Mouse (Mus musculus) neutrophil, adult 65 days (primary cell): ENCODE measurements around the gene Zfp593. TPM values are rescaled to one million over a fixed set of nuclear protein-coding genes. Genes with fewer than 3 reads are reported as not detected.

Source experiments
- total RNA-seq: library from RNA; stranded (reverse); gene quantifications from 2 replicates; pipeline ENCODE4 v1.2.4, GENCODE M21; 2023

Gene Zfp593
- total RNA-seq, result 3.5 and 3.6 TPM in 2 replicates

DNA sequence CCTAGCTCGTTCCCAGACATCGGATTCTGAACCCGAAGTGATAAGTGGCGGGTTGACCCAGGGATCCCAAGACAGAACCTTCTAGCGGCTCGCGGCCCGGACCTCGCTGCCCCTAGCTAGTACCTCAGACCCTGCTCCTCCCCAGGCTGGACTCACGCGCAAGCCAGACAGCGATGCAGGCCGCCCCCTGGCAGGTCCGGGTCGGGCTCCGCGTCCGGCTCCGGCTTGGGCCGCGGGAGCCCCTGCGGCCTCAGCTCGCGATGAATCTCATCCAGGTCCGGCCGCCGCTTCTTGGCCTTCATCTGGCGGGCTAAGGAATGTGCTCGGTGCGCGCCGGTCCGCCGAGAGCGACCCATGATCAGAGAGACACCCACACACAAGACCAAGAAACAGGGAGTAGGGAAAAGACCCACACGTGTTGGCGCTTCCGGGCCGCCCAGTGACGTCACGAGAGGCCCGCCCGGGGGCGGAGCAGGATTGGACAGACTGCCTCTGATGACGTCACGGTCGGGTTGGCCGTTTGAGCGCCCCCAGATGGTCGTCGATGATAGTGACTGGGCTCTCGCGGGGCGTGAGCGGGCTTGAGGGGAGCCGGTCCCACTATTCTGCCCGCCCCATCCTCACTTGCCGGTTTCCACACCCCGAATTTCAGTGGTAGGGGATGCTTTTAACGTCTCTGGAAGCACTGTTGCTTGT is at the start of gene Zfp593:
Gene Zfp593 (minus strand): TSS at position 445 of the 696 bp plus-strand sequence.

DNA sequence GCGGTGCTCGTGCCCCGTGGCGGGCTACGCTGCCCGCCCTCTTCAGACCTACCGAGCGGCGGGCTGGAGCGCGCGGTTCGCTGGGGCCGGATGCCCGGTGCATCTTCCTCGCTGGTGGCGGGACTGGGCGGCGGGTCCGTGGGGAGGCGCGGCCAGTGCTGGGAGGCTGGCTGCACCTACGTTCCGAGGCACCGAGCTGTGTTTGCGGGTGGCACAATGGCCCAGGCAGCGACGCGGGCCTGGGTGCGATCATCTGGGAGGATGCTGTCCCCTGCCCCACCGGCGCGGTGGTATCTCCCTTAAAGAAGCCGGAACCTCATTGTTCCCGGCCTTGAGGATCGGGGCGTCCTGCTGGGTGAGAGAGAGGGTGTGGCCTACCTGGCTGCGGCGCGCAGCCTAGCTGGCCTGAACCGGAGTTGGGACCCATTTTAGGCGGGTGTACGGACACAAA is 42.2 kb upstream of the Zfp593 start, which contains the start of gene Pdik1l:
Gene Pdik1l (minus strand): TSS at position 321 of the 451 bp plus-strand sequence.

GRCm38 (mm10) chr4:134253722-134254324 is 8.4 kb upstream of the Zfp593 start, which contains the start of gene Grrp1:
Grrp1 (minus strand) TSS chr4:134254106.

DNA sequence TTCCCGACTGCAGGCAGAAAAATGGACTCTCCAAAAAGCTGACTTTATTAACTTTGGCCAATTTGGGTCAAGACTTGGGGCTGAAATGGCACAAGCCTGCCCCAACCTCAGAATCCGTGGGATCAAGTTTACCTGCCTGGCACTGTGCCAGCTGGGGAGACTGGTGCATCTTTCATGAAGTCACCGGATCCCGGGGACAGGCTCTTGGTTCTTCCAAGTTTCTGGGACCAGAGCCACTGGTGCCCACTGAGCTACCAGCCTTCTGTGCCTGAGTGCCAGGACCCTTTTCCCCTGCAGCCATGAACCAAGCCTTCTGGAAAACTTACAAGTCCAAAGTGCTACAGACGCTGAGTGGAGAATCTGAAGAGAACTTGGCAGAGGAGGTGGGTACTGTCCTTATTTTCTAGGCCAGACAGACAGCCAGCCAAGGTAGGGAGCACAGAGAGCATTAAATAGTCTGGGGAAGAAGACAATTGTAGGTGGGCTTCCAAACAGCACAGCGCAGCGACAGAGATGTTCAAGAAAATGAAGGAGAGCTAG is 1.4 kb upstream of the Zfp593 start, which contains the start of gene Gm30191:
Gene Gm30191 (plus strand): TSS at position 217 of the 540 bp plus-strand sequence.

GRCm38 (mm10) chr4:134243516-134244250 is 1.7 kb downstream of the Zfp593 start, which contains the start of gene E130218I03Rik:
E130218I03Rik (plus strand) TSS chr4:134243662.

DNA sequence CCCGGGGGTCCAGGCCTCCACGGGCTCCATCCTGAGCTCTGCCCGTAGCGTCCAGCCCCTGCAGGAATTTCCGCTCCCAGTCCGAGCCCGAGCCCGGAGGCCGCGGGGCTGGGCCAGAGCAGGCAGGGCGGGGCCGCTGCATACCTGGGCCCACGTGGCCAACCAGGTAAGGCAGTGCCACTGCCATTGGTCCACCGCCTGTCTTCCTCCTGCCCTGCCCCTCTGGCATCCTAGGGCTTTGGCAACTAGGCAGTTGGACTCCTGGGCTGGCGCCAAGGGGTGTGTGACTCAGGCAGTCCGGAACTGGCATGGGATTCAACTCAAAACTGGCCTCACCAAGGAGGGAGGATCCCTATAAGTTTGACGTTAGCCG is 7.1 kb downstream of the Zfp593 start, which contains the start of gene Cnksr1:
Gene Cnksr1 (minus strand): TSS at position 121 of the 373 bp plus-strand sequence.

DNA sequence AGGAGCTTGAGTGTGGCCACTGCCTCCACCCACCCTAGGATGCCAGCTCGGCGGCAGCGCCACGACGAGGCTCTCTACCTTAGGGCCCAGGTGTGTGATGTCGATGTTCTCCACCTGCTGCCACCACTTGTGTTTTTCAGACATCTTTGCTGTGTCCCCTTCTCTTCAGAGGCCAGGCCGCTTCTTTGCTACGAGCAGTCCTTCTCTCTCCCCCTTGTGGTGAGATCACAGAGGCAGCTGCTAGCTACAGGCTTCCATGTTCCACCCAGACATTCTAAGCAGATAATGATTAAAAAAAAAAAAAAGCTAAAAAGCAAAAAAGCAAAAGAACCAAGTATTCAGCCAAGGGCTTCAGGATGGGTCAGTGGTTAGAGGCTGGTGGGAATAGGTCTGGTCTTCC is 18.2 kb downstream of the Zfp593 start, which contains the start of gene Catsper4:
Gene Catsper4 (minus strand): TSS at position 190 of the 400 bp plus-strand sequence.

DNA sequence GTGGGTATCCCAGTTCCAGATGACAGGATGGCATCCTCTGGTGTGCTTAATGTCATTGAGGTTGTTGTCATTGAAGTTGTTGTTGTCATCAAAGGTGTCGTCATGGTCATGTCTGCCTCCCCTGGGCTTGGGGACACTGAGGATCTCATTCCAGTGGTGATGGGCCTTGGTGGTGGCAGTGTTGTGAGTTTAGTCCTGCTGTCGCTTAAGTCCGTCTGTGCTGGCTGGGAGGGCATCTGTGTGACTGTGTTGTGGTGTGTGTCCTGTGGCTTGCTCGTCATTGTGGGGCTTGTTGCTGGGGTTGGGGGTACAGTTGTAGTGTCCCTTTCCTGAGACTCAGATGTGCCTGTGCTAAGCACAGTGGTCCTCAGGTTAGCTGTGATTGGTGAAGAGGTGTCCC is 42.5 kb downstream of the Zfp593 start, which contains the start of gene Gm7534:
Gene Gm7534 (minus strand): TSS at position 101 of the 400 bp plus-strand sequence.

Other genes starting within 250 kb of the Zfp593 start
- 55.6 and 75.5 TPM in 2 replicates for gene Dhdds, start 244.7 kb downstream of the Zfp593 start, total RNA-seq
- 51.1 and 63.5 TPM in 2 replicates for gene Lin28a, start 226.8 kb downstream of the Zfp593 start, total RNA-seq
- not detected in 2 replicates for gene Zfp683, start 191.8 kb downstream of the Zfp593 start, total RNA-seq
- 0.69 and 2.8 TPM in 2 replicates for gene Crybg2, start 184.8 kb downstream of the Zfp593 start, total RNA-seq
- gene Cd52, start 150.5 kb downstream of the Zfp593 start, total RNA-seq, result 1,176 and 1,704 TPM in 2 replicates
- 10.6 and 11.1 TPM in 2 replicates for gene Ubxn11, start 143.0 kb downstream of the Zfp593 start, total RNA-seq
- 858 and 1,045 TPM in 2 replicates for gene Sh3bgrl3, start 116.8 kb downstream of the Zfp593 start, total RNA-seq
- 11.3 and 11.6 TPM in 2 replicates for gene Cep85, start 58.5 kb downstream of the Zfp593 start, total RNA-seq
- gene Gm7534, start 42.6 kb downstream of the Zfp593 start, total RNA-seq, result not detected in 2 replicates
- not detected in 2 replicates for gene Catsper4, start 18.2 kb downstream of the Zfp593 start, total RNA-seq
- gene Cnksr1, start 7.2 kb downstream of the Zfp593 start, total RNA-seq, result not detected in 2 replicates
- gene E130218I03Rik, start 1.9 kb downstream of the Zfp593 start, total RNA-seq, result not detected in 2 replicates
- gene Gm30191, start 1.3 kb upstream of the Zfp593 start, total RNA-seq, result not detected in 2 replicates
- gene Grrp1, start 8.5 kb upstream of the Zfp593 start, total RNA-seq, result not detected in 2 replicates
- 9.7 and 11.7 TPM in 2 replicates for gene Pdik1l, start 42.3 kb upstream of the Zfp593 start, total RNA-seq
- not detected in 2 replicates for gene Trim63, start 69.5 kb upstream of the Zfp593 start, total RNA-seq
- not detected in 2 replicates for gene Slc30a2, start 97.6 kb upstream of the Zfp593 start, total RNA-seq
- not detected in 2 replicates for gene Extl1, start 138.3 kb upstream of the Zfp593 start, total RNA-seq
- gene Pafah2, start 150.7 kb upstream of the Zfp593 start, total RNA-seq, result 16.5 and 22.8 TPM in 2 replicates
- gene Stmn1, start 222.7 kb upstream of the Zfp593 start, total RNA-seq, result 167 and 169 TPM in 2 replicates